Mouse (Mus musculus): ENCODE data around the gene Lsm14b. TPM values are rescaled to one million over a fixed set of nuclear protein-coding genes. Genes with fewer than 3 reads are reported as not detected.

The Lsm14b gene
- total RNA-seq, 2 experiments from 2014 or later, result 48.3 to 50.8 TPM

GRCm38 (mm10) chr2:180051986-180052733 is 27.4 kb downstream of the Lsm14b start:
- peak in 1 of 2 experiments; percentile 11 for DNase-seq (ENCODE audit: low spot score in 2 of 2)

GRCm38 (mm10) chr2:180053001-180053400 is 28.2 kb downstream of the Lsm14b start:
- peak in 1 of 2 experiments; percentile 7 for DNase-seq (ENCODE audit: low spot score in 2 of 2)

- DNase-seq (ENCODE audit: low spot score in 2 of 2), result no peak
Observed at GRCm38 (mm10) chr2:180063338-180064131, 38.7 kb downstream of the Lsm14b start.

GRCm38 (mm10) chr2:180069770-180070480 is 45.1 kb downstream of the Lsm14b start:
- no peak for DNase-seq (ENCODE audit: low spot score in 2 of 2)

GRCm38 (mm10) chr2:180070481-180071453 is 46.0 kb downstream of the Lsm14b start, which contains the start of gene Mtg2:
Mtg2 (plus strand) TSS chr2:180070588.
- DNase-seq (ENCODE audit: low spot score in 2 of 2), result peak; percentile 96

- DNase-seq (ENCODE audit: low spot score in 2 of 2), result no peak
Observed at GRCm38 (mm10) chr2:180071671-180072070, 46.9 kb downstream of the Lsm14b start.

GRCm38 (mm10) chr2:180072886-180073285 is 48.1 kb downstream of the Lsm14b start:
- no peak for DNase-seq (ENCODE audit: low spot score in 2 of 2)

- no peak for DNase-seq (ENCODE audit: low spot score in 2 of 2)
Observed at GRCm38 (mm10) chr2:180077622-180078021, 52.8 kb downstream of the Lsm14b start.

- DNase-seq (ENCODE audit: low spot score in 2 of 2), result no peak
Observed at GRCm38 (mm10) chr2:180080680-180081079, 55.9 kb downstream of the Lsm14b start.

- DNase-seq (ENCODE audit: low spot score in 2 of 2), result no peak
Observed at GRCm38 (mm10) chr2:180083063-180083462, 58.3 kb downstream of the Lsm14b start.

- DNase-seq (ENCODE audit: low spot score in 2 of 2), result no peak
Observed at GRCm38 (mm10) chr2:180084565-180084964, 59.8 kb downstream of the Lsm14b start.

Other genes with a start within 250 kb of the Lsm14b start
- gene Taf4, start 48.3 kb upstream of the Lsm14b start, total RNA-seq (2021), result 10 to 100 TPM; 14.1 to 15.7 TPM
- gene Psma7, start 17.4 kb downstream of the Lsm14b start, total RNA-seq (2021), result 100 to 1,000 TPM; 201 TPM
- 1 to 10 TPM; 3.7 to 4.3 TPM for gene Ss18l1, start 17.5 kb downstream of the Lsm14b start, total RNA-seq (2021)
- gene Mtg2, start 45.6 kb downstream of the Lsm14b start, total RNA-seq (2021), result 10 to 100 TPM; 13.4 to 15.0 TPM
- gene Hrh3, start 79.5 kb downstream of the Lsm14b start, total RNA-seq (2021), result under 1 TPM; 0.10 to 0.34 TPM
- gene Osbpl2, start 94.3 kb downstream of the Lsm14b start, total RNA-seq (2021), result 10 to 100 TPM; 27.7 to 32.1 TPM
- gene Adrm1, start 146.5 kb downstream of the Lsm14b start, total RNA-seq (2021), result 100 to 1,000 TPM; 113 to 131 TPM
- gene Lama5, start 200.9 kb downstream of the Lsm14b start, total RNA-seq (2021), result 10 to 100 TPM; 32.3 to 42.7 TPM
- gene Rps21, start 232.4 kb downstream of the Lsm14b start, total RNA-seq (2021), result 100 to 1,000 TPM; 786 to 791 TPM
- 10 to 100 TPM; 13.4 to 14.6 TPM for gene Cables2, start 248.5 kb downstream of the Lsm14b start, total RNA-seq (2021)